Mouse (Mus musculus): ENCODE measurements around the gene Ptpn6.

DNA sequence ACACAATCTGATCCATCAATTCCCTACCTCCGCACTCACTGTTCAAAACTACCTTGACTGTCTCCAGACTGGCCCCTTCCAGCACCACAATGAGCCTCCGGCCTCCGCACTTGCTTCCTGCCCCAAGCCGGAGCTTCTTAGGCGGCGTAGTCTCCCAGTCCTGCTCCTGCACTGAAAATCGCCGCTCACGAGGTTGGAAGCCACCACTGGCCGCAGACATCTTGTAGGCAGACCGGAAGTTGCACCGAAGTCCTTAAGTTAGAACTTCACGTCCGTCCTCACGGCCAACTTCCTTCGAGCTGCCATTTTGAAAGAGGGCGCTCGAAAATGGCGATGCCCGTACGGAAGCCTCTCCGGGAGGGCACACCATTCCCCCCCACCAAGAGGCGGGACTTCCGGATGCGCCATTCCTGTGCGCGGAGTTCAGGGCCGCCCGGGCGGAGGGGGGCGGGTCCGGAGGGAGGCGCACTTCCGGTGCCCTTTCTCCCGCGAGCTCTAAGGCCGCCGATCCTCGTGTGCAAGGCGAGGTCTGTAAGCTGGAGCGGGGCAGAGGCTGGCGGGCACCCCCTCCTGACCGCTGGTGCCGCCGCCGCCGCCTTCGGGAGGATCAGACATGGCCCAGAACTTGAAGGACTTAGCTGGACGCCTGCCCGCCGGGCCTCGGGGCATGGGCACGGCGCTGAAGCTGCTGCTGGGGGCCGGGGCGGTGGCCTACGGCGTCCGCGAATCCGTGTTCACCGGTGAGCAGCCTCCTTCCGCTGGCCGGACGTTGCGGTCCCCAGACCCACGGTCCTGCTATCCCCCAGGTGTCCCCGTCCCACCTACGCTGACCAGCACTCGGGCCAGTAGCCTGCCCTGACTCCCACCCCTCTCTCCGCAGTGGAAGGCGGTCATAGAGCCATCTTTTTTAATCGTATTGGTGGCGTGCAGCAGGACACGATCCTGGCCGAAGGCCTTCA is 26.4 kb downstream of the Ptpn6 start, which contains the start of the genes Emg1 and Phb2:
- 0 out of 2 replicates have a peak, but pooled peaks have one; percentile 33 for TF ChIP-seq POLR2A (IDR thresholded peaks at IDR 0.05; ENCODE audit: low read depth, low read length)
- no peak for TF ChIP-seq CTCF (IDR thresholded peaks at IDR 0.05; ENCODE audit: extremely low read depth, insufficient read depth, insufficient read length, insufficient replicate concordance)

Measured in spleen, adult 2 months (tissue).